Comparison of ENCODE assay signal across 8 mouse cellular contexts in genomic region chr13:21749387-21750158, GRCm38 (mm10). TPM values are rescaled to one million over a fixed set of nuclear protein-coding genes. Genes with fewer than 3 reads are reported as not detected.
A peak's percentile ranks its signal among the peaks of the same experiment; 100 is the strongest.
DNase-seq lines count a peak whose midpoint lies in the region; ATAC-seq lines count a peak whose summit lies in the region.

No protein-coding gene starts in this region.

- peaks cover 2 to 25% of the 10 kb centered on the region in 2 experiments; a peak in 3 of 4 replicates for H3K4me1 ChIP-seq in heart, embryonic 14.5 days (ENCODE audit: control insufficient read depth in 2 of 2, insufficient read depth in 2 of 2, low read length in 2 of 2)
- H3K4me1 ChIP-seq in forebrain, embryonic 16.5 days (replicated peaks; ENCODE audit: control insufficient read depth, insufficient read depth, low read length) = peaks cover 18% of the 10 kb centered on the region
- H3K4me1 ChIP-seq in liver, embryonic 16.5 days (ENCODE audit: control insufficient read depth, low read depth, low read length) = peaks cover 17% of the 10 kb centered on the region

- 10% methylated on average over 5 of the region's 5 CpGs for WGBS in heart, embryonic 14.5 days
- 3% methylated on average over 5 of the region's 5 CpGs for WGBS in forebrain, embryonic 16.5 days
- 2% methylated on average over 5 of the region's 5 CpGs for WGBS in liver, embryonic 16.5 days (ENCODE audit: insufficient replicate concordance)

- no peaks in the 10 kb centered on the region for H3K36me3 ChIP-seq in heart, embryonic 14.5 days (ENCODE audit: control insufficient read depth, insufficient read depth, low read length)
- H3K36me3 ChIP-seq in forebrain, embryonic 16.5 days (ENCODE audit: control insufficient read depth, insufficient read depth) = no peaks in the 10 kb centered on the region
- H3K36me3 ChIP-seq in liver, embryonic 16.5 days (ENCODE audit: control insufficient read depth, insufficient read depth) = peaks cover 4% of the 10 kb centered on the region; the same call in 1 of the 2 replicates

- no peaks in the 10 kb centered on the region for H3K9me3 ChIP-seq in heart, embryonic 14.5 days (ENCODE audit: control insufficient read depth, low read length)
- no peaks in the 10 kb centered on the region for H3K9me3 ChIP-seq in forebrain, embryonic 16.5 days (ENCODE audit: control insufficient read depth, low read length)
- no peaks in the 10 kb centered on the region for H3K9me3 ChIP-seq in liver, embryonic 16.5 days (replicated peaks; ENCODE audit: control insufficient read depth, low read length)

- peak overlapping the region; percentile 47 to 65 for H3K4me3 ChIP-seq in heart, embryonic 14.5 days (ENCODE audit: control insufficient read depth in 1 of 2, insufficient read depth in 1 of 2, low read depth in 1 of 2, low read length in 2 of 2)
- peak overlapping the region; percentile 70 for H3K4me3 ChIP-seq in forebrain, embryonic 16.5 days (replicated peaks; ENCODE audit: low read length)
- H3K4me3 ChIP-seq in liver, embryonic 16.5 days (ENCODE audit: low read depth, low read length) = peak overlapping the region; percentile 76

- H3K4me2 ChIP-seq in heart, embryonic 14.5 days (ENCODE audit: low read length) = peak overlapping the region; percentile 67
- peak overlapping the region; percentile 82 for H3K4me2 ChIP-seq in forebrain, embryonic 16.5 days (ENCODE audit: low read length)
- H3K4me2 ChIP-seq in liver, embryonic 16.5 days (ENCODE audit: low read depth, low read length) = peak overlapping the region; percentile 76

- H3K27me3 ChIP-seq in heart, embryonic 14.5 days (ENCODE audit: control insufficient read depth, insufficient read depth, low read length) = no peaks in the 10 kb centered on the region
- H3K27me3 ChIP-seq in forebrain, embryonic 16.5 days (replicated peaks; ENCODE audit: control insufficient read depth, insufficient read depth, low read length) = no peaks in the 10 kb centered on the region
- no peaks in the 10 kb centered on the region for H3K27me3 ChIP-seq in liver, embryonic 16.5 days (ENCODE audit: control insufficient read depth, insufficient read depth, low read depth, low read length)

- ATAC-seq in heart, embryonic 14.5 days (ENCODE audit: insufficient number of reproducible peaks, insufficient read depth, low FRiP score, low read depth) = no peak
- no peak for ATAC-seq in forebrain, embryonic 16.5 days
- no peak for ATAC-seq in liver, embryonic 16.5 days (ENCODE audit: low read depth)

- H3K27ac ChIP-seq in heart, embryonic 14.5 days (replicated peaks in 1 of 2; ENCODE audit: control insufficient read depth in 1 of 2, insufficient read depth in 1 of 2, low read depth in 2 of 2, low read length in 2 of 2) = peak overlapping the region; percentile 77 to 85; a peak in 3 of 4 replicates
- H3K27ac ChIP-seq in forebrain, embryonic 16.5 days (ENCODE audit: low read length) = peak overlapping the region; percentile 92
- peak overlapping the region; percentile 94 for H3K27ac ChIP-seq in liver, embryonic 16.5 days (ENCODE audit: low read length)

- DNase-seq in heart, adult 9 months (ENCODE audit: low spot score in 2 of 2) = no peak
- peak; percentile 69 for DNase-seq in Muller cell, postnatal 12 days (ENCODE audit: inconsistent ontology term)
- no peak for DNase-seq in urinary bladder, postnatal 10 days (ENCODE audit: low spot score)
- DNase-seq in thymus, postnatal 4 days = no peak
- DNase-seq in right cerebral cortex, adult 18-20 months = no peak

- H3K9ac ChIP-seq in heart, embryonic 14.5 days (ENCODE audit: low read length) = peak overlapping the region; percentile 75
- H3K9ac ChIP-seq in forebrain, embryonic 16.5 days (replicated peaks; ENCODE audit: low read depth, low read length) = peak overlapping the region; percentile 63
- peak overlapping the region; percentile 87 for H3K9ac ChIP-seq in liver, embryonic 16.5 days (ENCODE audit: low read depth, low read length)

RNA-seq across cellular contexts. Expression of gene Hist1h4k, which starts 0.7 kb away (rescaled TPM):
- polyA plus RNA-seq in heart, embryonic 14.5 days (2014; fragmentation: Nextera tagmentation; extraction: Ambion mirVana) = 0.94 and 4.1 TPM in 2 replicates
- 1.5 and 1.6 TPM in 2 replicates for polyA plus RNA-seq in forebrain, embryonic 16.5 days (2015; fragmentation: Nextera tagmentation; extraction: Ambion mirVana)
- 5.0 and 6.3 TPM in 2 replicates for polyA plus RNA-seq in liver, embryonic 16.5 days (2015; fragmentation: Nextera tagmentation; extraction: Ambion mirVana)

RNA-seq across cellular contexts. Expression of gene Hist1h2ak, which starts 4.1 kb away (rescaled TPM):
- 4.3 and 8.0 TPM in 2 replicates for polyA plus RNA-seq in heart, embryonic 14.5 days (2014; fragmentation: Nextera tagmentation; extraction: Ambion mirVana)
- 12.3 and 18.7 TPM in 2 replicates for polyA plus RNA-seq in forebrain, embryonic 16.5 days (2015; fragmentation: Nextera tagmentation; extraction: Ambion mirVana)
- polyA plus RNA-seq in liver, embryonic 16.5 days (2015; fragmentation: Nextera tagmentation; extraction: Ambion mirVana) = 40.9 and 50.2 TPM in 2 replicates

RNA-seq across cellular contexts. Expression of gene Hist1h2bn, which starts 4.3 kb away (rescaled TPM):
- 2.2 and 2.7 TPM in 2 replicates for polyA plus RNA-seq in heart, embryonic 14.5 days (2014; fragmentation: Nextera tagmentation; extraction: Ambion mirVana)
- polyA plus RNA-seq in forebrain, embryonic 16.5 days (2015; fragmentation: Nextera tagmentation; extraction: Ambion mirVana) = 0.85 and 2.3 TPM in 2 replicates
- polyA plus RNA-seq in liver, embryonic 16.5 days (2015; fragmentation: Nextera tagmentation; extraction: Ambion mirVana) = 8.1 and 12.9 TPM in 2 replicates

RNA-seq across cellular contexts. Expression of gene Hist1h4j, which starts 14.7 kb away (rescaled TPM):
- polyA plus RNA-seq in heart, embryonic 14.5 days (2014; fragmentation: Nextera tagmentation; extraction: Ambion mirVana) = 0.50 and 0.58 TPM in 2 replicates
- 0.94 and 1.2 TPM in 2 replicates for polyA plus RNA-seq in forebrain, embryonic 16.5 days (2015; fragmentation: Nextera tagmentation; extraction: Ambion mirVana)
- polyA plus RNA-seq in liver, embryonic 16.5 days (2015; fragmentation: Nextera tagmentation; extraction: Ambion mirVana) = 0.99 and 1.0 TPM in 2 replicates

RNA-seq across cellular contexts. Expression of gene Hist1h2bm, which starts 27.7 kb away (rescaled TPM):
- polyA plus RNA-seq in heart, embryonic 14.5 days (2014; fragmentation: Nextera tagmentation; extraction: Ambion mirVana) = 1.00 TPM in 2 replicates
- 1.2 and 2.2 TPM in 2 replicates for polyA plus RNA-seq in forebrain, embryonic 16.5 days (2015; fragmentation: Nextera tagmentation; extraction: Ambion mirVana)
- 5.9 and 9.8 TPM in 2 replicates for polyA plus RNA-seq in liver, embryonic 16.5 days (2015; fragmentation: Nextera tagmentation; extraction: Ambion mirVana)
